Mouse (Mus musculus) midbrain, embryonic 12.5 days (tissue): ENCODE data around the gene Fam83b. TPM values are rescaled to one million over a fixed set of nuclear protein-coding genes. Genes with fewer than 3 reads are reported as not detected.

ENCODE experiments used
- ATAC-seq: fragments of 200-750 bp; cut with Nextera tagmentation; 2 replicates; pipeline ENCODE4 v1.8.0; 2017; ENCODE audit warnings: low read depth, moderate TSS enrichment, moderate library complexity; ENCODE audit not compliant: low FRiP score
- H3K27ac ChIP-seq: fragments of 300-500 bp; sonication (generic); replicated peaks from 2 replicates; pipeline ENCODE4 v1.5.1; 2016; ENCODE audit warnings: mild to moderate bottlenecking
- H3K27me3 ChIP-seq: fragments of 300-500 bp; sonication (generic); 2 replicates; pipeline ENCODE4 v1.6.1; 2016; ENCODE audit warnings: mild to moderate bottlenecking
- H3K36me3 ChIP-seq: fragments of 300-500 bp; sonication (generic); 2 replicates; pipeline ENCODE4 v1.6.1; 2016
- H3K4me1 ChIP-seq: fragments of 300-500 bp; sonication (generic); 2 replicates; pipeline ENCODE4 v1.6.1; 2016
- H3K4me2 ChIP-seq: fragments of 300-500 bp; sonication (generic); replicated peaks from 2 replicates; pipeline ENCODE4 v1.6.1; 2016; ENCODE audit warnings: mild to moderate bottlenecking, moderate library complexity
- H3K4me3 ChIP-seq: fragments of 300-500 bp; sonication (generic); 2 replicates; pipeline ENCODE4 v1.5.1; 2016; ENCODE audit warnings: mild to moderate bottlenecking
- H3K9ac ChIP-seq: fragments of 300-500 bp; sonication (generic); replicated peaks from 2 replicates; pipeline ENCODE4 v1.6.1; 2016; ENCODE audit warnings: mild to moderate bottlenecking, moderate library complexity
- H3K9me3 ChIP-seq: fragments of 300-500 bp; sonication (generic); 2 replicates; pipeline ENCODE4 v1.6.1; 2016; ENCODE audit warnings: mild to moderate bottlenecking
- WGBS: fragments of 180-500 bp; shearing (Covaris S2); methylation state at CpG from one replicate; pipeline ENCODE4 v1.1.7; 2016; 5-methylcytosine and 5-hydroxymethylcytosine counted together
- polyA plus RNA-seq: library from polyadenylated mRNA; unstranded; fragments of >200 nt; fragmentation: Nextera tagmentation; extraction: Ambion mirVana; gene quantifications from 2 replicates; pipeline ENCODE4 v1.2.1, GENCODE M21; 2016

The Fam83b gene
- polyA plus RNA-seq, 1 experiment from 2014 or later: 0.26 TPM

DNA sequence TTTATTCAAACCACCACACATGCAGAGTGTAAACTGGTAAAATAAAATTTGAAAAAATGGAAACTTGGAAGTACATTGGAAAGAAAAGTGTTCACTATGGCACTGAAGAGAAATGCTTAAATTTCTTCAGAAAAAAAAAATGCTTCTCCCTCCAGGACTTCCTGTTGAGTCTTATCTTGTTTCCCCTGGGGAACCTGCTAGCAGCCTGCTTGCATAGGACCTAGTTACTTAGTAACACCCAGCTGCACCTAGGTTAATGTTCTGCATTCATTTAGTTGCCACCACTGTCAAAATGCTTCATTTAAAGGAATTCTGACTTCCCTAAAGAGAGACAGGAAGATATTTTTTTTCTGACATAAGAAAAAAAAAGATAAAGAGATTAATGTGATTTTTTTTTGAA lies 61.3 kb downstream of the Fam83b start:
- no peak overlapping the region for H3K27ac ChIP-seq
- no peaks in the 10 kb centered on the region for H3K27me3 ChIP-seq
- no peak for ATAC-seq
- H3K9me3 ChIP-seq: no peaks in the 10 kb centered on the region
- no peak overlapping the region for H3K4me3 ChIP-seq
- H3K4me2 ChIP-seq: no peak overlapping the region
- no peaks in the 10 kb centered on the region for H3K36me3 ChIP-seq
- no peak overlapping the region for H3K9ac ChIP-seq
- H3K4me1 ChIP-seq: no peaks in the 10 kb centered on the region

DNA sequence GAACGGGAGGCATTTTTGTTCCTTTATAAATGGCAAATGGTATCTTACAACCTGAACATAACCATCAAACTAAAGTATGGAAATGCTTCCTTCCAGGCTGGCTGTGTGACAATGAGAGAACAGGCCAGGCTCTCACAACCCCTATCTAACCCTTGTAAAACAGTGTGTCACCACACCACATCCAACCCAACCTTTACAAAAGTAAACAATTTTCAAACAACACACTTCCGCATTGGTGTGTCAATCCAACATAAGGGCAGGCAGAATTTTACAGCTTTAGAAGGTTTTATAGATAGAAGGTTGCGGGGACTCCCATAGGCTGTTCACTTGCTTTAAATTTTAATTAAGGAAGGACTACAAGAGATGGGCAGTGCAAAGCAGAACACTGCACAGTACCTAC lies 77.2 kb downstream of the Fam83b start:
- ATAC-seq: no peak
- H3K4me1 ChIP-seq: no peaks in the 10 kb centered on the region
- no peaks in the 10 kb centered on the region for H3K36me3 ChIP-seq
- no peaks in the 10 kb centered on the region for H3K27me3 ChIP-seq
- H3K9me3 ChIP-seq: no peaks in the 10 kb centered on the region
- no peak overlapping the region for H3K9ac ChIP-seq
- no peak overlapping the region for H3K4me3 ChIP-seq
- H3K27ac ChIP-seq: no peak overlapping the region
- 95% methylated on average over 3 of the region's 3 CpGs for WGBS
- no peak overlapping the region for H3K4me2 ChIP-seq

DNA sequence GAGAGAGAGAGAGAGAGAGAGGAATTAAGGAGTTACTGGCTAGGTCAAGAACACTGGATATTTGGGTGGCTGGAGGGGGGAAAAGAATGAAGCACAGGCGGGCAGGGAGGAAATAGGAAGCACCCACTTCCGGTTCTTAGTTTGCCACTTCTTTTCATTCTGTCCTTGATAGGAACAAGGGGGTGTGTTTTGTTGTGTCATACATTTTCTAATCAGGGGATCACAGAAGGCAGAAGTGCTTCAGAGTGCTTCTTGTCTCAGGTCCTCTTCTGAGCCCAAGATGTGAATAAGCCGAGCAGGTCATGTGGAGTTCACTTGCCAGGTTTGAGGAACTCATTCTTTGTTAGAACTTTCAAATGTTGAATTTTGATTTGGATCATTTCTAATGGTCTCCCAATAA lies 86.8 kb downstream of the Fam83b start:
- no peaks in the 10 kb centered on the region for H3K36me3 ChIP-seq
- WGBS: 92% methylated on average over 3 of the region's 3 CpGs
- no peaks in the 10 kb centered on the region for H3K4me1 ChIP-seq
- H3K27me3 ChIP-seq: no peaks in the 10 kb centered on the region
- H3K4me2 ChIP-seq: no peak overlapping the region
- H3K27ac ChIP-seq: no peak overlapping the region
- no peak overlapping the region for H3K9ac ChIP-seq
- H3K4me3 ChIP-seq: no peak overlapping the region
- no peaks in the 10 kb centered on the region for H3K9me3 ChIP-seq
- no peak for ATAC-seq

DNA sequence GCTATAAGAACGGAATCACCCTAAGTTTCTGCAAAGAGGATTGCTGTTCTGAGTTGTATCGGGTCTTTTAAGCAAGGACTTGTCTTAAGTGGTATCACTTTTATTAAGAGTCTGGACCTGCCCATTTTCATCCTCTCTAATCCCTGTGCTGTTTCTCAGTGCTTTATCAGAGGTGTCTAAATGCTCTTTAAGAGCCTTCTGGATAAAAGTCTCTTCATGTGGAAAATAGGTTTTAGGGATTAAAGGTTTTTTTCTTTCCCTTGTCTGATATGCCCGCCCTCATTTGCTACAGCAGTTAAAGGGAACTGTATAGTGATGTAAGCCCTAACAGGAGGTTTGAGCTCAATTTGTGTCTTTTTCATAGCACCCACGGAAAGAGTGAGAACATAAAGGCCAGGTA lies 97.4 kb downstream of the Fam83b start:
- H3K4me2 ChIP-seq: no peak overlapping the region
- no peak overlapping the region for H3K4me3 ChIP-seq
- 14% methylated on average over 4 of the region's 4 CpGs for WGBS
- no peaks in the 10 kb centered on the region for H3K27me3 ChIP-seq
- H3K36me3 ChIP-seq: no peaks in the 10 kb centered on the region
- no peak overlapping the region for H3K9ac ChIP-seq
- H3K4me1 ChIP-seq: no peaks in the 10 kb centered on the region
- H3K27ac ChIP-seq: no peak overlapping the region
- no peak for ATAC-seq
- no peaks in the 10 kb centered on the region for H3K9me3 ChIP-seq

DNA sequence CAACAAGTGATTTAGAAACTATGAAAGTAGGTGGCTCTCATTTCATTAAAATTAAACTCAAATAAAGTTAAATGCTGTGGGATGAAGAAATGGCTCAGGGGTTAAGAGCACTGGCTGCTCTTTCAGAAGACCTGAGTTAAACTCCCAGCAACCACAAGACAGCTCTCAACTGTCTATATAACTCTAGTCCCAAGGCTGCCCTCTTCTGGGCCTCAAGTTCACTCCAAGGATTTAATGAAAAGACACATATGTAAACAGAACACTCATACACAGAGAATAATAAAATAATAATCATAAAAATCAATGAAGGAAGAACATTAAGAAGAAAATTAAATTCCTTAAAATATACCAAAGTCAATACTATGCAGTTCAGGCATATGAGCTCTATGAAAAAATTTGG lies 105.4 kb downstream of the Fam83b start:
- no peak for ATAC-seq
- Histone ChIP-seq H3K27me3 (no peaks in the 10 kb centered on the region), H3K4me3 (no peak overlapping the region)

DNA sequence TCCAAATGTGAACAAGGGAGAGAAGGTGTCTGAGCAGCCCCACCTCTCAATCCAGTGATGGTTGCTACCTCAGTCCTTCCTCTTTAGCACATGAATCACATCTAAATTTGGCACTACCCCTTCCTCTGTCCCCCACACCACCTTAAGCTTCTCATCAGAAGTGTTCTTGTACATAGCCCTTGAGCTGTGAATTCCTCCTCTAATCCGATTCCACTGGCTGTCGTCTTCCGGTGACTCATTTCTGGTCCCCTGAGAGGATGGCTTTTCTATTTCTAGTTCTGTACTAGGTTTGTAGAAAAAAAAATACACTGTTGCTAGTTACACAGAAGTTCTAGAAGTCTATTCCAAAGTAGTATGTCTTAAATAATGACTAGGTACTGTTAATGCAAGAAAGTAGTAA lies 111.2 kb downstream of the Fam83b start:
- ATAC-seq: no peak
- Histone ChIP-seq H3K9me3 (no peaks in the 10 kb centered on the region), H3K27ac (no peak overlapping the region), H3K4me2 (no peak overlapping the region), H3K4me3 (no peak overlapping the region), H3K9ac (no peak overlapping the region), H3K36me3 (no peaks in the 10 kb centered on the region), H3K27me3 (no peaks in the 10 kb centered on the region), H3K4me1 (no peaks in the 10 kb centered on the region)
- WGBS: 88% methylated on average over 3 of the region's 3 CpGs

More for the DNA sequence above, 105.4 kb downstream of the Fam83b start:
- Histone ChIP-seq H3K4me1 (no peaks in the 10 kb centered on the region), H3K27ac (no peak overlapping the region), H3K9ac (no peak overlapping the region), H3K9me3 (no peaks in the 10 kb centered on the region), H3K4me2 (no peak overlapping the region), H3K36me3 (no peaks in the 10 kb centered on the region)

Other genes starting within 250 kb of the Fam83b start
- gene Hcrtr2, start 243.3 kb downstream of the Fam83b start, polyA plus RNA-seq: 1.7 and 2.1 TPM in 2 replicates